Mouse (Mus musculus) spleen, adult 12 weeks (tissue): ENCODE data around the gene Fam8a1.

Source experiments
- DNase-seq: peaks from one replicate; pipeline ENCODE4 v3.0.0; 2022; ENCODE audit warnings: low spot score

Fam8a1 gene

DNA sequence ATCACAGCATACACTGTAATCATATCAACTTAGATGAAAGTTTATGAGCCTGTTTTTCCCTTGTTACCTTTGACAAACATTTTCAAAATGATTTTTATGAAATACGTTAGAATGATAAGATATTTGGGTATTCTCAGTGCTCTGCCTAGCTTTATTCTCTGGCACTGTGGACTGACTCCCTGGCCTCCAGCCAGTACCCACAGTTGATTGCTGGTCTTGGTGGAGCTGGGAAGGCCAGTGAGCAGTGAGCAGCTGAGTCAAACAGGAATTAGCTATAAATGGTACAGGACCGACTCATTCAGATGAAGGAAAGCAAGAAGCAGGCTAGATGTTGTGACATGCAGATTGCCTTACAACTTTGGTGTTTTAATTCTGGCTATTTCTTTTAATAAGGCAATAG is 5.3 kb downstream of the Fam8a1 start:
- DNase-seq, result no peak

DNA sequence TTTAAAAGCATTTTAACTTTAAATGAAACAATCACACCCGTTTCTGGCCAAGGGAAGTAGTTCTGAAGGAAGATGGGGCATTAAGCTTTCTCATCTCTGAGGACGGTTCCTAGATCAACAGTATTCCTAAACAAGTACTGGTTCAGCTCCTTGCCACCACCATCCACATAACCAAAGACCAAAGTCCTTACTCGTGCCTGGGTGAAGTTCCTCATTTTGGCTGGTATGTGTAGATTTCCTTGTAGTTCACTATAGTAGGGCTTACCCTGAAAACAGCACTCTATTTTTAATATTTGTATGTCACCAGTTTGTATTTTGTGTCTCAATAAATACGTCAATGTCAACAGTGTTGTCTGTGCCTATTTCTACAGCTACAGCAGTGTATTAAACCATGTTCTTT is 8.4 kb downstream of the Fam8a1 start:
- DNase-seq, result no peak

DNA sequence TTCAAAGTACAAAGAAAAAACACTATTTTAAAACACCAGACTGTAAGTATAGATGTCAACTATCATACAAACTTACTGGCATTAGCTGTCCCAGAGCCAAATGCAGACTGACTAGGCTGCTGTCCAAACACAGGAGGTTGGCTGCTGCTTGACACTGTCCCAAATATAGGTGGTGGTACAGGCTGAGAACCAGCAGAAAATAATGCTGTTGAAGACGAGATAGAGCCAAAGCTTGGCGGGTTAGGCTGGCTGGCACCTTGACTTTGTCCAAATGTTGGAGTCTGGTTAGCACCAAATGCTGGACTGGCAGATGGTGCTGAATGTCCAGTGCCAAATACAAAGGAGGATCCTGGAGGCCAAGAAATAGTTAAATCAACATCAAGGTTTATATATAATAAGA is 13.6 kb downstream of the Fam8a1 start:
- DNase-seq, result no peak

DNA sequence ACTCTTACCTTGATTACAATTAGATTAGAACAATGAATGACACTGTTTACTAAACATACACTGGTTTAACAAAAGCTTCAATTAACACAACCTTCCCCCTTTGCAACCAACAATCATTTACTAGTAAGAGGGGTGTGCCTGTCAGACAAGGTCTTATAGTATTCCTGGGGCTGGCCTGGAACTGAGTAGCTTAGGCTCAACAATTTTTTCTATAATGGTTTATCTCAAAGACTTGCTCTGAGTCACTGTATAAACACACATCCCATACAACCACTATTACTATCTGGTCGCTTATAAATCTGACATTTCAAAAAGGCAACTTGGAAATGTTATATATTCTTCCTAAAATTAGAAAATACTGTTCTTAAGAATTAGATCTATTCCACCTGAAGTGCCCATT is 14.0 kb downstream of the Fam8a1 start:
- no peak for DNase-seq

DNA sequence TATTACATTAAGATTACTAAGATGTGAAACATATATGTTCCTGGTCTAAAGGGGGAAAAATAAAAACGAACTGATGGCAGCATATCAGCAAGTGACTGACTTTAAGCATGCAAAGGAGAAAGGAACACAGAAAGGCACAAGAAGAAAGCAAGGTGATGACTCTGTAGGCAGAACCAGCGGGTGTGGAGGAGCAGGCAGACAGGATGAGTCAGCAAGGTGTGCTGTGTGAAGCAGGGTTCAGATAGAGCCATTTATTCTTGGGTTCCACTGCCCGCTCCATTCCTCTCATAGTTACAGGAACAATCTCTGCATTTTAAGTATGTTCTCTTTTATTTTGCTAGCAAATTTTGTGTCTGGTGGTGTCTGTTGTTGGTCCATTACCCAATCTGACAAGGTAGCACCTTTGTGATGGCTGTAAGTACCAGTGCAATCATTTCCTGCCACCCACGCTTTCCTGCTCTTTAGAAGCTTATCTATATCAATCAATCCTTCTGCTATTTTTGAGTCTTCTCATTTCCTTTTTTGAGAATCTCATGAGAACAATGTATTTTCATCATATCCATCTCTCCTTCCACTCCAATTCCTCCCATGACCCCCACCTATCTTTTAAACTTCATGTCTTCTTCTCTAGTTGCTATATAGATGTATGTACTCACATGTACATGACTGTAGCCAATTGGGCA is 21.4 kb downstream of the Fam8a1 start:
- peak; percentile 13 for DNase-seq

DNA sequence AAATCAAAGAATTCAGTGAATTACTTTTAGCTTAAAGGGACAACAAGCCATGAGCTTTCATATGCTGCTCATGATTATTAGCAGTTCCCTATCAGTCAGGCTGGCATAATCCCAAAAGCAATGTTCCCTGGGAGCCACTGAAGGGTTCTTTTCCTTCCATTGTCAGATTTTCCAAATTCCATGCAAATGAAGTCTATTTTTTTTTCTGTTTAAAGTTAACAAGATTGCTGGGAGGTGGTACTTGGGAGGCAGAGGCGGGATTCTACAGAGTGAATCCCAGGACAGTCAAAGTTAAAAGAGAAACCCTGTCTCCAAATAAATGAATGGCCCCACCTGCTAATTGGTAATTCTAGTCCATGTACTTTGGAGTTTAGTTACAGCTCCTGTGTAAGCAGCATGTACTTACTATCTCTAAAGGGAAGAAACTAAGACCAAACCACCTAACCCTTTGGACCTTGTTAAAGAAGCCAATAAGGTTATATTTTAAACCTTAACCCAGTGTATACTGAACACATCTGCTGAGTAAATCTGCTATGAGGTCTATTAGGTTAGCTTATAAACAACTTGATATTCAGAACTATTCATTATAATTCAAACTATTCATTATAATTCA is 26.1 kb downstream of the Fam8a1 start:
- DNase-seq, result no peak

DNA sequence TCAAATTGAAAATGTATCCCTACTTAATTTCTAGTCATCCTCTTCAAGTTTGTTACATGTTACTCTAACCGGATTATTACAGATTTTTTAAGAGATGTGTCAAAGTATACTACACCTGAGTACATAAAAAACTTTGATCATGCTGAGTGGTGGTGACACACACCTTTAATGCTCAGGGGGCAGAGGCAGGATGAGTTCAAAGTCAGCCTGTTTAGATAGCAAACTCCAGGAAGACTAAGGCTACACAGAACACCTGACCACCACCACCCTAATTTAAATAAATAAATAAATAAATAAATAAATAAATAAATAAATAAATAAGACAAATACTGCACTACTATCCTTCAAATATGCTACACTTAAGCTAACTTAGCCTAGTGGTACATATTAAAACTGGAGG is 26.6 kb downstream of the Fam8a1 start:
- no peak for DNase-seq

DNA sequence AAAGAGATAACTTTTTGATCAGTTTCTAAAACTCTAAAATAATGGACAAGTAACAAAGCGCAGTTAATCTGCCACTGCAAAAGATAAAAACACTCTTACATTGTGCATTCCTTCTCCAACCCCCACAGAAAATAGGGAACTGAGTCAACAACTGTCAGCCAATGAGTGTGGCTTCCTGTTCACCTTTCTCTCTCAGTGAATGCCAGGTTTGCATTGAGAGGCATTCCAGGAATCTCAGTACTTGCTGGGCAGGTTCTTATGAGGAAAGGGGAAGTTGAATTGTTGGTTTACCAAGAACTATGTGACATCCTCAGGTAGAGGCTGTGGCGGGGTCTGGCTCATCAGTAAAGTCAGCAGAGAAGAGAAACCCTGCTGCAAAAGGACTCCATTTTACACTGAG is 27.5 kb downstream of the Fam8a1 start:
- no peak for DNase-seq

DNA sequence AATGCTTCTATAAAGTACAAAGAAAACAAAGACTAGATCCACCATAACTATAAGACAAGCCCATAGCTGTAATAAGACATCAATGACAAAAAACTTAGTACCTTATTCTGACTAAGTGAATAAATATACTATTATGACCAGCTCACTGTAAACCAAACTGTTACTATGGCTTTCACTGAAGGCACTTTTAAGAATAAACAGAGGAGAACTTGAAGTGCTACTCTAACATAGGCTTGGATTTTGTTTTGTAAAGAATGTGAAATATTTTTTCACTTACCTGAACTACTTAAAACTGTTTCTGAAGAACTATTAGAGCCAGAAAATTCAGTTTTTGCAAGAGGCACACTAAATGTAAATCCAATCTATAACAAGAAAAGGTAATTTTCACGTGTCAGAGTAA is 30.1 kb downstream of the Fam8a1 start:
- DNase-seq, result no peak

DNA sequence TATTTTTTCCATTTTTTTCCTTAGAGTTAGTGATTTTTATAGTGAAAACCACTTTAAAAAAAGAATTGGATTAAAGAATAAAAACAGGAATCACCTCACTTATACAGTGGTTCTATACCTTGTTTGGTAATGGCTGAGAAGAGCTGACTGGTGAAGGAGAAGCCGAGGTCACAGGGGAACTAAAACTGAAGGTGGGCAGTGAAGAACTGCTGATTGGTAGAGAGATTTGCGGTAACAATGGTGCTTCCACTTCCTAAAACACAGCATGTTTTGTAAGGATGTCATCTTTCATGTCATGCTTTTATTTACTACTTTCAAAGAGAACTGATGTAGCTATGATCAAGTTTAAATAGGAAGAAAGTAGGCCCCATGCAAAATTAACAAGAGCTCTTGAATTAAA is 32.2 kb downstream of the Fam8a1 start:
- no peak for DNase-seq

DNA sequence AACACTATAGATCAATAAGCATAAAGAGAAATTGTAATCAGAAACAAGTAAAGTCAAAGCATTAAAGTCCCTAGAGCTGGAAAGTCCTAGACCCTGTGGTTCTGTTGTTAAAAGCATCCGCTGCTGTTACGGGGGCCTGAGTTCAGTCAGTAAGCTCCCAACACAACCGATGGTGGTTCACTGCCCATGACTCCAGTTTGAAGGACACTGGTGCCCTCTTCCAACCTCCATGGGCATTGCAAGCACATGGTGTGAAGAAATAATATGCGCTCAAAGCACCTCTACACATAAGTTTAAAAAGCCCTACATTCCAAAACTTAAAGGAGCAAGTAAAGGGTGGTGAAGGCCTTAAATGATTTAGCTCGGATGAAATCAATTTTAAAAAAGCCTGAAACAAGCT is 33.8 kb downstream of the Fam8a1 start:
- no peak for DNase-seq

DNA sequence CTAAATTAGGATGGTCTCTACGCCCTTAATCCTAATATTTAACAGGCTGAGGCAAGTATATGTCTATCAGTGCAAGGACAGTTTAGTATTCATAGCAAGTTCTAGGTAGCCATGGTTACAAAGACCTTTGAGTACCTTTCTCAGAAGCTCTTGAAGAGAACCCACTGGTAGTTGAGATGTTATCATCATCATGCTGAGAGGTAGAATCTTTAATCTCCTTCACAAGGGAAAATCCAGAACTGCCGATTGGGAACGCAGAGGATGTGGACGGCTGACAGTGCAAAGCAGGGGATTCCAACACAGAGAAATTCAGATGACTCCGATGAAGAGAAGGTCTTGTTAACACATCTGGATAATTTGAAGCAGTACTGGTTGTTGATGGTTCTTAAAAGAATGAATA is 44.2 kb downstream of the Fam8a1 start:
- DNase-seq, result no peak

DNA sequence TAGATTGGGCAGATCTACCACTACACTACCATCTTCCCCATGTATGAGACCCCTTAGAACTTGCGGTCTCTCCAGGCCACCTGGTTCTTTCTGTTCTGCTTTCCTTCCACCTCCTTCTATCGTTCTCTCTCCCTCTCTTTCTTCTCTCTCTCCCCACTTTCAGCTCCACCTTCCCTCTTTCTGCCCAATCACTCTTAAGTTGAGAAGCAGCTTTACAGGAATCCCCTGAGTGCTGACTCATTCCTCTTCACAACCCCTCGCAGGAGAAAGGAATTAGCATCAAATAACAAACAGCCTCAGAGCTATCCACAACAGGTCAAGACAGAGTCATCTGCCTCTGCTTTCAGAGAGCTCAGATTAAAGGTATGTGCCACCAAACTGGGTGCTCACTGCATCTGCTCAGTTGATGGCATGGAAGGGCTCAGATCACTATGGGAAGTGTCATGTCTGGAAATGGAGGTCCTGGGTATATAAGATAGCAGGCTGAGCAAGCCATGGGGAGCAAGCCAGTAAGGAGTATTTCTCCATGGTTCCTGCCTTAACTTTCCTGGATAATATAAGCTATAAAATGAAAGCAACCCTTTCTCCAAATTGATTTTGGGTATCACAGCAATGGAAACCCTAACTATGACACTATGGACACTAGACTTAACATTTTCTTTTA is 46.8 kb downstream of the Fam8a1 start:
- no peak for DNase-seq

DNA sequence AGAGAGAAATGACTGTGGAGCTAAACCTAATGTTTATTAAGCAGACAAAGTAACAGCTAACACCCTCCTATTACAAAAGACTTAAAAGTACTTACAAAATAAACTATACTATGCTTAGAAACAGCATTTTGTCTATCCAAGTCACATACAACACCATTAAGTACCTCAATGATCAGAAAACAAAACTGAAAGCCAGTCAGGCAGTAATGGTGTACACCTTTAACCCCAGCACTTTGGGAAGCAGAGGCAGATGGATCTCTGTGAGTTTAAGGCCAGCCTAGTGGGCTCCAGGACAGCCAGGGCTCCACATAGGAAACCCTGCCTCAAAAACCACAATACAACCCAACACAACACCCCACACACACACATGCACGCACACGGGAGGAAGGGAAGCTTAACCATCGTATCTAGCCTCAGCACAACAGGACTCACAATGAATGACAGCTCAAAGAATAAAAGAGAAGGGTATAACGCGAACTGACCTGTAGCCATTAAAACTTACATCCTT is 49.6 kb downstream of the Fam8a1 start:
- DNase-seq, result no peak

DNA sequence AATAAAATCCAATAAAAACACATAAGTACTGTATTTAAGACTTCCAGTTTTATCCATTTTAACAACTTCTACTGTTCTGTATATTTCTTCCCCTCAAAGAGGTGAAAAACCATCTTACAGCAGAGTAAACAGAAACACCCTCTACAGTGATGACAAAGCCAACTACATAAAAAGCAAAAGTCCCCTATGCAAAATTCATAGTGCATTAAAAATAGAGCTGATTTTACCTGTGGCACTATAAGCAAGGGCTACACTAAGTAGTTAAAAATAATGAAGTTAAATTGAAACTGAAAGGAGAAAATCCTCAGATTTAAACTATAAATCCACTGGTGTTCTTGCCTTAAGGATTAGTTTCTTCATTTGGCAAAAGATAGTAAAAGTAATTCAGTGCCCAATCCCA is 51.7 kb downstream of the Fam8a1 start:
- no peak for DNase-seq

DNA sequence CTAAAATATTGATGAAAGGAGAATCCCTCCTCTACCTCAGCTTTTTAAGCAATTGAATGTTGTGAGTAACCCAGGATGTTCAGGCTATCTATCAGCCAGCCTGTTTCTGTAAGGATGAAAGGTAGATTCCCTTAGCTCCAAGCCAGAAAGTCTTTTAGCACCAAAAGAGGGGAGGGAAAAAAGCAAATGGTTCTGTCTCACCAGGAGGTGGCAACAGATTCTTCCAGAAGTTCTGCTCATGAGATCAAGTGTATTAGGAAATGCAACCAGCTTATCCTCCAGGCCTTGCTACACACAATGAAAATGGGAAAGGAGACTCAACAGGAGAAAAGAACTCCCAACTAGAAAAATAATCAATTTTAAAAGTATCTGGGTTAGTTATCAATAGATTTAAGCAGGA is 55.0 kb downstream of the Fam8a1 start:
- no peak for DNase-seq

DNA sequence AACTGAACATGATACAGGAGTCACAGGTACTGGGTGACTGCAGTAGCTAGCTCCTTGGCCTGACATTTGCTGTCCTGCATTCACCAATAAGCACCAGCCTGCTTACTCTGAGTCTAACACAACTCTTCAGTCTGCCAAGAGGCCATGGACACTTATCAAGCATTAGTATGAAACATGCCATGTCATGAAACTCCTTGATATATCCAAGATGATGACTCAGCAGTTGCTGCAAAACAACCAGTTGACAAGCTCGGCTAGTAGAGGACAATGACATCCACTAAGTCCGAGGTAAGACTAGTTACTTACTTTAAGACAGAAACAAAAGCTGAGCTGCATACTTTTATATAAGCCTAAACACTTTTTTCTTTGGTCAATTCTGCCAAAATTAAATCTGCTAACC is 55.9 kb downstream of the Fam8a1 start:
- DNase-seq, result peak; percentile 34

DNA sequence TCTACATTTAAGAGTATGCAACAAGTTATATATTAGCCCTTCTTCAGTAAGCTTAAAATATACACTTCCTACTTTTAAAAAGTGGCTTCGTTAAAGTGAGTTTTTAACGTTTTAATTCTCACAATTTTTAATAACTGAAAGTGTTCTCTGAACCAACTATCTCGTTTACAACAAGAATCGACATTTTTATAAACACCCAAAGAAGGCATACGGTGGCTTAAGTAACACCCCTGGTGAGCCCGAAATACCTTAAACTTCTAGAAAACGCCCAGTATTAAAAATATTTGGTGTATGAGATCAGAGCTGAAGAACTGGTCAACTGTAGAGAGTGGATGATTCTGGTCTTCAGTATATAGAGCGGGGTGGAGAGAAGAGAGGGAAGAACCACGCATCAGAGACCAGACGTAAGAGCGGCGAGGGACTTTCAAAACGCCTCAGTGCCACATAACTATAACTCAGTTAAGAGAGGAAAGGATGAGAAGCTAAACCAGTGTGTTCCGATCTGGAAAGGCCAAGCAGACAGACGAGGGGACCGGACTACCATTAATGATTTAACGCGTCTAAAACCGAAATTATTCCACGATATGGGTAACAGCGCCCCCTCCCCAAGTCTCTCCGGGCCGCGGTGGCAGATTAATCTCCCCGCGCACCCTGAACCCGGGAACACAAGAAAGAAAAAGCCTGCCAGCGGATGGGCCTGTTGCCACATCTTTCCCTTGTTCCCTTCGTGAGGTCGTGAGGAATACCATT is 57.1 kb downstream of the Fam8a1 start:
- DNase-seq, result no peak

DNA sequence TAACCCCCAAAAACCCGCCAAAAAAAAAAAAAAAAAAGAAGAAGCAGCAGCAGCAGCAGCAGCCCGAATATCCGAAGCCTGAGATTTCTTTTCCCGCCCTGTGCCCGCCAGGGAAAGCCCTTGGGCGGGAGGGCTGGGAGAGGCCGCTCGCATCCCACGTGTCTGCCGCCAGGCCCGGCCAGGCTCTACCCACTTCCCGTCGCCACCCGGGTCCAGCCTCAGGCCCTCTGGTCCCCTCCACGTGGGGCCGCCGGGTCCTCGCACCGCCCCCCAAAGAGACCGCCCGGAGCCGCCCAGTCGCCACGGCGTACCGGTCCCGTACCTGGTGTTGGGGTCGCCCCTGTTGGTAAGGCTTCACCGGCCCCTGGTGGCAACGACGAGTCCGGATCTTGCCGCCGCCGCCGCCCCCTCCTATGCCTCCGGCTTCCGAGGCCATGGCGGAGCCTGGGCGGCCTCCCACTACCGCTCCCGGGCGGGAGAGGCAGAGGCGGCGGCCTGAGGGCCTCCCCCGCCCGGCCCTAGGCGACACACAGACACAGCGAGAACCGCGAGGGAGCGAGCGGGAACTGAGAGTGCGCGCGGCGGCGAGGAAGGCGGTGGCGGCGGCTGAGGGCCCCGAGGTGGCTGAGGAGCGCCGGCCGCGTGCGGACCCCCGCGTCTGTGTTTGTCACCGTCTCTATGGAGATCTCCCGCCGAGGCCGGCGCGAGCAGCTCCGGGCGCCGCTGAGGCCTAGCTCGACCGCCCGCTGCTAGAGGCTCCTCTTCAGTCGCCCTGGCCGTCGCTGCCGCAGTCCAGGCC is 57.9 kb downstream of the Fam8a1 start:
- peak; percentile 71 for DNase-seq
